Mouse (Mus musculus) lung, postnatal 36 days (tissue): ENCODE data around the gene Mbtps1.

Source experiments
- DNase-seq: peaks from one replicate; pipeline ENCODE4 v3.0.0; 2022; ENCODE audit warnings: mixed read lengths

The Mbtps1 gene

DNA sequence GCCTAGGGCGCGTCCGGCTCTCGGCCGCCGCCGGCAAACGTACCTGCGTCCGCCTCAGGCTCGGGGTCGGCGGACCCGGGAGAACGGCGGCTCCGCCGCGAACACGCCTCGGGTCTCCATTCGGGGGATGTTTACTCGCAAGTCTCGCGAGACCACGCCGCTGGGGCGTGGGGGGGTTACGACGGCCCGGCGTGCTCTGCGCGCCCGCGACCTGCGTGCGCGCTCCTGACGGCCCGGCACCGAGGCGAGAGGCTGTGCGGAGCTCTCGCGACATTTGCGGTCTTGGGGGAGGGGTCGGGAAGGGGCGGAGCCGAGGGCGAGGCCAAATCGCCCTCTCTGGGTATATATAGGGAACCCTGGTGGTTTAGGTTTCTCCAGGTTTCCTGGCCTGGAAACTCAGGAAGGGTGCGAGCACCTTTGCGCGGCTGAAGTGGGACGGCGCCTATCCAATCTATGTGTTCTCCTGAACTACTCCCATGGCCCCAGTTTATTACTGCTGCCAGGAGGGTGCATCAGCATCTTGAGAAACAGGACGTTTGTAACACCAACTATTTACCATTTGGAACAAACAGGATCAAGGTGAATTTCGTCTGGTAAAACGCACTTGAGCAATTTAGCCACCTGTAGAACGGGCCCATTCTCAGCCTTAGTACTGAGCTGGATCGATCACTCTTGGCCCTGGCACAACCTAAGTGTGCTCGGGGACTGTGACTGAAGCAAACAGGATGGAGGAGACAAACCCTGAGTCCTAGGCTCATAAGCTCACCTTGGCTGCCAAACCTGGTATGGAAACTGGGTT is at the start of gene Mbtps1:
Gene Mbtps1 (minus strand): TSS at position 133 of the 799 bp plus-strand sequence.
- DNase-seq: peak; percentile 96

DNA sequence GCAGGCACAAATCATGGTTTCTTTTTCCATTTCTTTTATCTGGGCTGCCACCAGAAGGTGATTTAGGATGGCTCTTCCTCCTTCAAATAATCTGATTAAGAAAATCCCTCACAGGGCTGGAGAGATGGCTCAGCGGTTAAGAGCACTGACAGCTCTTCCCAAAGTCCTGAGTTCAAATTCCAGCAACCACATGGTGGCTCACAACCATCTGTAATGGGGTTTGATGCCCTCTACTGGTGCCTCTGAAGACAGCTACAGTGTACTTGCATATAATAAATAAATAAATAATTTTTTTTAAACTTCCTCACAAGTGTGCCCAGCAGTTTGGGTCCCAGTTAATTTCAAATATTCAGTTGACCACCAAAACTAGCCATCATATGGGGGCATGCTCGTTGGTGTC is 47.7 kb upstream of the Mbtps1 start:
- DNase-seq: peak; percentile 23

DNA sequence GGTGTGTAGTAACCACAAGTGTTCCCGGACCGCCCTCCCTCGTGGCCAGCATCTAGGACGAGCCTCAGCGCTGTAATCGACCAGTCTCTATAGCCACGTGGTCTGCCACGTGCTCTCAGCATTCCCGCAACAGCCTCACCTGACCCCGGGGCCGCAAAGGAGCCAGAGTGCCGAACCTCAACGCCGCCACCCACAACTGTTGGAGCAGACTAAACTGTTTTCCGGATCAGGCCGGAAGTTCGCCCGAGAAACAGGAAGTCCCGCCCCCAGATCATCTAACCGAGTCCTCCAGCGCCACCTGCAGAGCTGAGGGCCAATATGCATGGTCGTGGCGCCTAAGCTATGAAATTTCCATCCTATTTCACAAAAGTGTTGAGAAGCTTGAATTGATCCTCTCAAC is 46.5 kb upstream of the Mbtps1 start, which contains the start of gene Taf1c:
Gene Taf1c (minus strand): TSS at position 227 of the 400 bp plus-strand sequence.
- peak; percentile 98 for DNase-seq

DNA sequence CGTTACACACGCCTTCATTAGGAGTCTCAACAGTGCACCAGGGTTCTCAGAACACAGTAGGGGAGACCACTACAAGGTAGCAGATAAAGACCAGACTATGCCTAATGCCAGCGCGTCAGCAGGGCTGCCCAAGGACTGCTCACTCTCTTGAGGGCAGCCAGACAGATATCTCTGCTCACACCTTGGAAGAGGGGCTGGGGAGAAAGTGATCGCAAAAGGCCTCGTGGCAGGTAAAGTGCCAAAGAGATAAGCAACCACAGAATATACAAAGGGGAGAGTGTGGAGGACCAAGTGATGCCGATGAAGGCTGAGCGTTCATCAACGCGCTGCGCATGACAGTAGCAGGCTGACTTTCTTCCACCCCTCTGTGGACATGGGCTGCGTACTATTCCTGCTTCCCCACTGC is 45.9 kb upstream of the Mbtps1 start:
- no peak for DNase-seq

DNA sequence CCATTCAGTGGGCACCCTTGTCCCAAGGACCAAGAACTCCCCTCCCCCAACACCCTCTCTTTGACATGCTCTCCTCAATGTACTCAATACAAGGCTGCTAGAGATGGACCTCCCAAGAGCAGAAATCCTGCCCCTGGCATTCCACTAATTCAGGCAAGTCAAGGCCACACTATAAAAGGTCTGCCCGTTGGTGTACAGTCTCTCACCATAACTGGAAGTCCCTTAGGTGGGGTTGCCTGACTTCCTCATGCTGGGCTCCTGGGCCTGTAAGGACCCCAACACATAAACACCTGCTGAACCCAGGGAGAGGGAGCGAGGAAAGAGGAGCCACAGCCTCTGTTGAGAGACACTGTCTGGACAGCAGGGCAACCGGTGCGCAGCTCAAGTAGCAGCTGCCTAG is 45.2 kb upstream of the Mbtps1 start:
- DNase-seq: no peak

DNA sequence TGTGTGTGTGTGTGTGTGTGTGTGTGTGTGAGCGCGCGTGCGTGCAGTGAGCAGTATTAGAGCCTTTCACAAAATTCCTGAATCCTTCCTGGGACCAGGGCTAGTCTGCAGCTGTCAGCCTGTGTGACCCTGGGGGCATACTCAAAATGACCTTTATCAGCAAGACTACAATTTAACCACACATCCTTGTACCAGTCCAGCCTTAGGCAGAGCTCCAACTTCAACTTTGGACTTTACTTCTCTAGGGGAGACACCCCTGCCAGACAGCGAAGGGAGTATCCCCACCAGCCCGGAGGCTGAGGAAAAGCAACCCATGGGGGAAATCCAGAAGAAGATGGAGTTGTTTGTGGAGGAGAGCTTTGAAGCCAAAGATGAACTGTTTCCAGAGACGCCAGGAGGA is 32.9 kb upstream of the Mbtps1 start:
- no peak for DNase-seq

DNA sequence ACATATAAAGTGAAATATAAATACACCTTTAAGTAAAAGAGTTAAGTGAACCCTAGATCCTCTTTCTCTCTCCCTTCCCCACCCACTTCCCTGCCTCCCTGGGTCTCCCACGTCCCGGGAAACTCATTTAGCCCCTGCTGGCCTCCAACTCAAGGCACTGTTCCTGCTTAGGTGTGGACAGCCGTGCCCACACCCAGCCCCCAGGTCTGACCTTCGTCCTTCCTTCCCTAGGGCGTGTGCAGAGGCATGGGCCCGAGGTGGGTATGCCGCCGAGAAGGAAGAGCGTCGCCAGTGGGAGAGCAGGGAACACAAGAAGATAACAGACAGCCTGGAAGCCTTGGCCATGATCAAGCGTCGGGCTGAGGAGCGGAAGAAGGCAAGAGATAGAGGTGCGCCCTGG is 31.8 kb upstream of the Mbtps1 start:
- no peak for DNase-seq

DNA sequence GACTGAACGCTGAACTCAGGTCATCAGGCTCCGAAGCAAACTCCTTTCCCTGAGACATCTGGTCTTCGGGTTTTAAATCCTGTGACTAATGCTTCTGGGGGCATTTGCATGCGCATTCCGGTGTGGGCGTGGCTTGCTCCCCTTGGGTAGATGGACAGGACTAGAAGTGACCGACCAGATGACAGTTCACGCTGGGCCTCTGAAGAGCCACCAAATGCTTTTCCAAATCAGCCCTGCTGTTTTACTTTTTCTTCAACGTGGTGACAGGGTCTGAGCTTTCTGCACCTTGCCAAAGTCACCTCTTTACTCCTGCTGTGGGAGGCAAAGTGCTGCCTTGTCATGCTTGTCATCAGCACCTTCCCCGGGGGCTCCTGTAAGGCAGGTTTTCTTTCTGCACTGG is 30.3 kb upstream of the Mbtps1 start:
- no peak for DNase-seq

DNA sequence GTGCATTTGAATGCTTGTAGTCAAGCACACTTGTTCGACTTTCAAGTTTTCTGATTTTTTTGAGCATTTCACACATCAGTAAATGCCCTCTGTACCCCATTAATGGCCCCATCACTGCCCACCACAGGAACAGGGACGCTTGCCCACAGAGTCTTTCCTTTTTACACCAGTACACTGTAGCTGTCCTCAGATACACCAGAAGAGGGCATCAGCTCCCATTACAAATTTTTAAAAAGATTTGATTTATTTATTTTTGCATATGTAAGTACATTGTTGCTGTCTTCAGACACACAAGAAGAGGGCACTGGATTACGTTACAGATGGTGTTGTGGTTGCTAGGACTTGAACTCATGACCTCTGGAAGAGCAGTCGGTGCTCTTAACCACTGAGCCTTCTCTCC is 29.8 kb upstream of the Mbtps1 start:
- no peak for DNase-seq

DNA sequence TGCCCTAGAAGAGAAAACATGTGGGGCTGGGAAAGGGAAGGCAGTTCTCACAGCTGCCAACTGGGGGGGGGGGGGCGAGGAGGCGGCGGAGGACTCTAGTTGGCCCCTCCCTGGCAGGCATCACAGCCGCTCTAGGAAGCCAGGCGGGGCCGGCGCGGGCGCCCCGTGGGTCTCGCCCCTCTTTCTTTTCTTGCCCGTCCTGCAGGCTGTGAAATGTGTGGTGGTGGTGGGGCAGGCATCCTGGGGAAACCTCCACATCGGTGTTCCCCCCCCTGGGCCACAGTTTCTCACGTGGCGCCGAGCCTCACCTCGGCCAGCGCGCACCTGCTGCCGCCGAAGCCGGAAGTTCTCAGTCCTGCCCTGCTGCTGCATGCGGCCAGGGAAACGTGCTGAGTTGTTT is 27.4 kb upstream of the Mbtps1 start:
- peak; percentile 10 for DNase-seq

DNA sequence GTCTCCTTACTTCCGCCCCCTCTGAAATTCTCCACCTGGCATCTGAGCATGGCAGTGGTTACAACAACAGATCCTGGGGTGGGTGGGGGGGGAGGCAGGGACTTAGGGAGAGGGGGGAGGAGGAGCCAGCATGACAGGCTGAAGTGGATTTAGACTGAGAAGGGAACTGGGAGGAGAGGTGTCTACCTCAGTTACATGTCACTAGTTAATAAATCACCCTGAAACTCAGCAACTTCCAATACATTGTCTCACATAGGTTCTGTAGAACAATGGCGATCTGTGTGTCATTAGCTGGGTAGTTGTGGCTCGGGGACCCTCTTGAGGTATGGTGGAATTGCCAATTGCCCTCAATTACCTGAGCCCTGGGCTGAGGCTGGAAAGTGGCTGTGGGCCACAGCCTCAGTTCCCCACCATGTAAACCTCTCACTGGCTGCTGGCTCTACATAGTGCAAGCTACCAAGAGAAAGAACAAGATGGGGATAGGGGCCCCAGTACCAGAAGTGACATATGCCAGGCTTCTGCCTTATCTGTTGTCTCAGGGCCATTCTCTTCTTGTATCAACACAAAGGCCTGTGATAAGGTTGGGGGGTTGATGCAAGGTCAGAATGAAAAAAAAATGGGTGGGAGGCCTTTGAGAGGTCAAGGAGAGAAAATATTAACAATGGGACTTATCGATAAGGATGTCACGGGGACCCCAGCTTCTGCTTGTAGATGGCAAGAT is 22.1 kb upstream of the Mbtps1 start:
- no peak for DNase-seq

DNA sequence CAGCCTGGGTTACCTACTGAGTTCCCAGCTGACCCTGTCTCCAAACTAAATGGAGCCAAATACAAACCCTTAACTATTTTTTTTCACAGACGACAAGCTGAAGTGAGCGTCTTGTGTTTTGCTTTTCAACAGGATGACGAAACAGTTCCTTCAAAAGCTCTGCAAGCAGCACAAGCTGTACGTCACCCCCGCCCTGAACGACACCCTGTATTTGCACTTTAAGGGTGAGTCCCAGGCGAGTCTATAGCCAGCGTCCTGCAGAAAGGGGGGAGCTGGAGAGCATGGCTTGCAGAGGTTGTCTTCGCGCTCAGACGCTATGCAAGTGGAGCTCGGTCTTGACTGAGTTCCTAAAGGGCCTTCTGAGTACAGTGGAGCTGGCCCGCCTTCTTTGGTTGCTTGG is 20.6 kb upstream of the Mbtps1 start:
- peak; percentile 10 for DNase-seq

DNA sequence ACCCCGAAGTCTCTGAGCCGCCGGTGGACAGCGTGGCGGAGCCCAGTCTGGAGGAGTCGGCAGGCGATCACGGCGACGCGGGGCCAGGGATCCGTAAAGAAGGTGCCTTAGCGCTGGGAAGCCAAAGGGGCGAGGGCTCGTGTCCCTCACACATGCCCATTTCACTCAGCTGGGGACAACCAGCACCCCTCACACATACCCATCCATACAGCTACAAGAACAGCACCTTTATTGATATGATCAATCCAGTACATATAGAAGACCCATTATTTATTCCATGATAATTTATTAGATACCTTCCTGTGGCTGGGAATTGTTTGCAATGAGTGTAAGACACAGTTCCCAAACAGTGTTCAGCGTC is 16.8 kb upstream of the Mbtps1 start:
- DNase-seq: no peak

DNA sequence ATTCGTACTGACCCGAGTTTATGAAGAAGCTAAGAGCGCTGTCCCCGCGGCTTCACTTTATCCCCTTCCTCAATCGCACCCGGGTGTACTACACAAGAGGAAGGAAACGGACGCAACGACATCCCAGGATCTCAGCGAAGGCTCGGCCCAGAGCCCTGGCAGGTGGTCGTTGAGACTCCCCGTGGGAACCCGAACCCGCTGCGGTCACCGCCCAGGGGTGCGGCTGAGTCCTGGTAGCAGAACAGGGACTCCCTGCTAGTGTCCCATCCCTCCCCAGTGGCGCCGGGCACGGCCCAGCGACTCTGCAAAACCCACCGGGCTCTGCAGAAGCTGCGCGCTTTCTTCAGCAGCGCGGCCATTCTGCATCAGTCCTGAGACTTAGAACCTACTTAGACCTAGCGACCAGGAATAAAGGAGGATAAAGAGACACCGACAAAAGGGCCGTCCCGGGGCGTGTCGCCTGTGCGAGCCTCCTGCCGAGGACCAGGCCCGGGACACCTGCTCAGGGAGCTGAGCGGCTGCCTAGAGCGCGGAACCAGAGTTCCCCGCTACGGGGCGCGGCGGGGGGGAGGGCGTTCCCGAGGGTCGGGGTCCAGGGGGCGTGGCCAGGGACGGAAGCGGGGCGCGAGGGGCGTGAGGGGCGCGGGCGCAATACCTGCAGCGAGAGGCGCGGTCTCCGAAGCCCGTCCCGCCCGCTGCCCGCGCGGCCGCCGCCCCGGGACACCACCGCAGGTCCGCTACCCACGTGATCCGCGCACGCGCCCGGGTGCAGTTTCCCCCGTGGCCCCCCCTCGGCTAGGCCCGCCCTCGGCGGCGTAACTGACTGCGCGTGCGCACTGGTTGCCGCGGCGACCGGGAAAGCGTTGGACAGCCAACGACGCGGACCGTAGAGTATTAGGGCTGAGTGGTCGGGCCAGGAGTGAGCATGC is 16.2 kb upstream of the Mbtps1 start, which contains the start of the genes Hsdl1 and Dnaaf1:
Gene Hsdl1 (minus strand): TSS at position 747 of the 929 bp plus-strand sequence.
Gene Dnaaf1 (plus strand): TSS at position 799 of the 929 bp plus-strand sequence.
- peak; percentile 96 for DNase-seq

DNA sequence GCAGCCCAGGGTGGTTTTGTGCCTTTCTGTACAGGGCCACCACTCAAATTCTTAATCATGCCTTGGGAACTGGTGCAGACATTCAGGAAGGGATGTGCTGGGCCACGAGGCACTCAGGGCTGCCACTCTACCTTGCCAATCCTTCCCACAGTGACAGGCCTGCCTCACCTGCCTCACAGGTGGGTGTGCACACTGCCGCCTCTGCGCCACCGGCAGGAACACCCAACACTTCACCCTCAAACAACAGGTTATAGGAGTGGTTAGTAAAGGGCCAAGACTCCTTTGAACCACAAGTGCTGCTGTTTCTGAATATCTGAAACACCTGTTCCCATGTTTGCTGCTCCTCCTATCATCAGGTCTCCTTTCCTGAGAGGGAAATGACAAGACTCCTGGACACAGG is 13.9 kb upstream of the Mbtps1 start:
- peak; percentile 38 for DNase-seq

DNA sequence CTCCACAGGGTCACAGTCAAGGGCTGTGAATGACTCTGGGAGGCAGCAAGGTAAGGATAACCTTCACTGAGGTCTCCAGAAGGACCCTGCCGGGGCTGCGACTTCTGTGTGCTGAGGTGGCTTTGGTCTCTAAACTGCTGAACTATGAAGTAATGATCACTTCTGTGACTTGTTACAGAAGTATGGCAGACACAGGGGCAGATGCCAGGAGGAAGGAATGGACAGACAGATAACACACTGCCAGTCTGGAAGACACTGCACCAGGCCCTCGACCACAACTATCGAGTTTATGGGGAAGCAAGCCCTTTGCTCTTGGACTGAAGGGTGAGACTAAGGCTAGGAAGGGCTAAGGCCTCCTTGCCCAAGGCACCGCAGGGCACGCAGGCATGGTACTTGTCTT is 12.6 kb upstream of the Mbtps1 start:
- DNase-seq: no peak

DNA sequence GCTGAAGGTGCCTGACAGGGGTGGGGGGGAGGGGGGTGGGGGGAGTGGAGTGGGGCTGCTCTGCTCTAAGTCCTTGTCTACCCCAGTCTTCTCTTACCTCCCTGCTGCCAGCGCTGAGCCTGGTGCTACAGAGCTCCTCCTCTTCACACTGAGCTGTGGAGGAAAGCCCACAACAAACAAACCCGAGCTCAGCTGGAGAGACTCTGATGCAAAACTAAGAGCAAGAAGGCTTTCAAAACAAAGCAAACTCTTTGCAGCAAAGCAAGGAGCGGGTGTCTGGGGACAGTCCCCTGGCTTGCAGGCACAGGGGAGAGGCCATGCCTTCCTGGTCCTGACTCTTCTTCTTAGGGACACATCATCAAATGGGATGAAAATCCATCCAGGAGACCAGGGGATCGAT is 11.3 kb upstream of the Mbtps1 start:
- peak; percentile 12 for DNase-seq

DNA sequence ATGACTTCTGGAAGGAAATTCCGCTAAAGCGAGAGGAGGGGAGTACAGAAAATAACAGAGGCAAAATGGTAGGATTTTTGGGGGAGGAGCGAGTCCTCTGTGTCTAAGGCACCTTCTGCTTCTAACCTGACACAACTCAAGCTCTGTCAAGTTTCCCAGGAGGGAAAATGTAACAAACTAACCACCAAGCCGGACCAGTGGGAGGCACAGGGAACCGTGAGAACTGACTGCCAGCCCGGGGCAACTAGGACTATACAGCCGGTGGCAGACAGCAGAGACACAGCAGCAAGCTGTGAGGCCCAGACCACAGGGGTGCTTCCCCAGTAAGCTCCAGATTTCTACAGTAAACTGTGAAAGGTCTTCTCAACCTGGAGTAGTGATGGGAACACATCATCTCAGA is 10.4 kb upstream of the Mbtps1 start:
- DNase-seq: no peak

DNA sequence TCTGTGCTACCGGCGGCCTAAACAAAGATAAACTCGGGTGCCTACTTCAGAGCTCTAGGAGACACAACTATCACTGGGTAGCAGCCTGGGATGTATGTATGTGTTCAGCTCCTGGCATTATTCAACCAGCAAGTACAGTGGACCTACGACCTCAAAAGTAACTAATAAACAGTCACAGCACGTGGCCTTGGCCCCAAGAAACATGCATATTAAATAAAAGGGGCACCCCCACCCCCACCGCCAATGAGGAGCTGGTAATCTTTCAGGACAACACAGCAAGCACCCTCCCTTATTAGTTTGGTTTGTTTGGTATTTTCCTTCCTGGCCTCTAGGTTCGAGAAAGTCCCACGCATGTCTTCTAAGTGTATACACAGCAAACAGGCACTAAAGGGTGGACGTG is 9.7 kb upstream of the Mbtps1 start:
- no peak for DNase-seq

DNA sequence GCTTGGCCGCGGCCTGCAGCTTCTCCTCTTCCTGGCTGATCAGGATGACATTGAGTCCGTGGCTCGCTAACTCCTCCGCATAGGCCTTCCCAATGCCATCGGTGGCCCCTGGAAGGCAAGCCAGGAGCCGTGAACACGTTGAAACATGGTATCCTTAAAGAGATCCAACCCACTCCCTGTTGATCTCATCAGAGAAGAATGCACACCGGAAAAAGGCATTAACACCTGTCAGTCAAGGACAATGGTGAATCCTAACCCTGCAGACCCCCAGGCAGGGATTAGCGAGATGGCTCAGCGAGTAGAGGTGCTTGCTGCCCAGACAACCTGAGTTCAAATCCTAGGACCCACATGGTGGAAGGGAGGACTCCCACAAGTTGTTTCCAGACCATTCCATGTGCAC is 7.8 kb upstream of the Mbtps1 start:
- no peak for DNase-seq

DNA sequence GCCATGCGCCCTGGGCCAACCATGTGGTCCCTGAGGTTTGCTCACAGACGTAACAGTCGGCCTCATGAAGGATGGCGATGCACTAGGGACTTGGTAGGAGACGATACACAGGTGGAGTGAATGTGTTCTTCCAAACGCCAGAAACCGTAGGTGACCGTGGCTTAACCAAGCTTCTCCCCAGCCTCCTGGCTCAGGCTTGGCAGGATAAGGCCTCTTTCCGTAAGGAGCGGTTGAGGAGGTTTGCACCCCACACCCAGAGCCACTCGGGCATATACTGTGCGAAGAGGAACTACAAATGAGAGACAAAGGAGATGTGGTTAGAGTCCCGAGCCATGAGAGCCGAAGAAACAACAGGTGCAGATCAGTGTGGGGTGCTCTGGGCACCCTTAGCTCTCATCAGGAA is 5.3 kb upstream of the Mbtps1 start:
- DNase-seq: no peak

DNA sequence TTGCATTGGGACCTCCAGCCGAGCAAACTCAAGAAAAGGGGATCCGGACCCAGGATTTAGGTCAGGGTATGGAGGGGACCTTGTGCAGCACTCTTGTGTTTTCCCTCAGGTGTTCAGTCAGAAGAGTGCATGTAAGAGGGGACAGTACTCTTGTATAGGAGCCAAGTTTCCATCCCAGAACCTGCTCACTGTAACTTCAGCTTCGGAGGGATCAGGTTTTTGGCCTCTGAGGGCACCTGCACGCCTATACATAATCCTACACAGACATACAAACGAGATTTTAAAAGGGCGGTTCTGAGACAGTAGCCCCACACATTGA is 826 bp upstream of the Mbtps1 start:
- no peak for DNase-seq
